In genomic region chr6:94183354-94183851, GRCm38 (mm10) we compare ENCODE assay signal across 9 mouse cellular contexts.
DNase-seq lines count a peak whose midpoint lies in the region; ATAC-seq and TF ChIP-seq lines count a peak whose summit lies in the region.
"Had no signal": no experiment of that assay in that cellular context is flagged by ENCODE, and none has a peak within 500 bp of the region (broad histone marks: within the 10 kb centered on the region; RNA-seq: fewer than 3 reads in every experiment).

No protein-coding gene starts in this region.

- TF ChIP-seq CTCF in lung, adult 2 months (IDR thresholded peaks at IDR 0.05; ENCODE audit: insufficient read depth, low read length) = no peak

- DNase-seq in lung, adult 2 months = no peak
- DNase-seq in lung, postnatal 14 days = no peak
- peak; percentile 66 to 68 for DNase-seq in cerebellum, adult 18-20 months
- DNase-seq in kidney, postnatal 25 days = peak; percentile 41 to 59
- no peak for DNase-seq in ovary, adult 18-20 months (ENCODE audit: low spot score)
- DNase-seq in right cerebral cortex, postnatal 36 days (ENCODE audit: low spot score in 2 of 2) = no peak
- DNase-seq in adrenal gland, adult 18-20 months (ENCODE audit: low spot score in 2 of 2) = no peak

- peaks cover 25% of the 10 kb centered on the region for H3K4me1 ChIP-seq in lung, adult 2 months (ENCODE audit: control insufficient read depth, insufficient read depth, low read length)
- H3K4me1 ChIP-seq in heart, embryonic 12.5 days (replicated peaks) = peaks cover 65% of the 10 kb centered on the region

- peak overlapping the region; percentile 80 for H3K27ac ChIP-seq in heart, embryonic 12.5 days (ENCODE audit: poor library complexity, severe bottlenecking)
- H3K27ac ChIP-seq: liver, embryonic 14.5 days had no signal

- peak overlapping the region; percentile 1 for H3K4me3 ChIP-seq in lung, adult 2 months (replicated peaks; ENCODE audit: extremely low read depth, low read depth, low read length)
- peak overlapping the region; percentile 12 for H3K4me3 ChIP-seq in heart, embryonic 12.5 days

- no peaks in the 10 kb centered on the region for H3K27me3 ChIP-seq in heart, embryonic 12.5 days (replicated peaks)

- 0 out of 2 replicates have a peak overlapping the region, but pooled peaks have one; percentile 23 for H3K9ac ChIP-seq in heart, embryonic 12.5 days
- H3K9ac ChIP-seq: liver, embryonic 14.5 days had no signal

- peak; percentile 53; the same call in 1 of the 2 replicates for ATAC-seq in heart, embryonic 12.5 days (ENCODE audit: insufficient number of reproducible peaks, low FRiP score)

- no peaks in the 10 kb centered on the region for H3K36me3 ChIP-seq in heart, embryonic 12.5 days

- TF ChIP-seq POLR2A in lung, adult 2 months (IDR thresholded peaks at IDR 0.05; ENCODE audit: borderline replicate concordance, extremely low read depth, low read depth, low read length) = no peak

- H3K4me2 ChIP-seq in heart, embryonic 12.5 days = peak overlapping the region; percentile 61

- WGBS in lung, adult 2 months = 23% methylated on average over 14 of the region's 14 CpGs
- 26% methylated on average over 14 of the region's 14 CpGs for WGBS in heart, embryonic 12.5 days

- no peaks in the 10 kb centered on the region for H3K9me3 ChIP-seq in heart, embryonic 12.5 days (replicated peaks)

Comparison
In these comparisons a context has a peak if more than half of its experiments do, and no peak if none do; other contexts are left out.
1. DNase-seq: peak in cerebellum, adult 18-20 months (2 of 2) and kidney, postnatal 25 days (2 of 2); none in lung, adult 2 months (single experiment), lung, postnatal 14 days (single experiment), ovary, adult 18-20 months (single experiment), right cerebral cortex, postnatal 36 days (0 of 2) and adrenal gland, adult 18-20 months (0 of 2).